Comparison of ENCODE assay signal across 23 mouse cellular contexts in genomic region chr7:34913956-34914355, GRCm38 (mm10). TPM values are rescaled to one million over a fixed set of nuclear protein-coding genes. Genes with fewer than 3 reads are reported as not detected.
DNase-seq lines count a peak whose midpoint lies in the region; ATAC-seq and TF ChIP-seq lines count a peak whose summit lies in the region.
"Had no signal": no experiment of that assay in that cellular context is flagged by ENCODE, and none has a peak within 500 bp of the region (broad histone marks: within the 10 kb centered on the region; RNA-seq: fewer than 3 reads in every experiment).

No protein-coding gene starts in this region.

- H3K79me2 ChIP-seq in liver, adult 2 months (ENCODE audit: control insufficient read depth, insufficient read depth, low read length), result peaks cover 9% of the 10 kb centered on the region; the same call in 1 of the 2 replicates

- no peak overlapping the region for H3K4me2 ChIP-seq in liver, postnatal 0 days (ENCODE audit: low read depth, low read length)

- 74% methylated on average over 9 of the region's 9 CpGs for WGBS in kidney, adult 2 months
- 84% methylated on average over 9 of the region's 9 CpGs for WGBS in liver, adult 2 months
- WGBS in liver, postnatal 0 days (ENCODE audit: insufficient replicate concordance), result 80% methylated on average over 9 of the region's 9 CpGs

- peak; percentile 87 for DNase-seq in heart, adult 11 months
- no peak for DNase-seq in heart, postnatal 14 days
- peak; percentile 88 for DNase-seq in kidney, adult 2 months
- no peak for DNase-seq in kidney, postnatal 10 days
- DNase-seq in liver, adult 2 months (ENCODE audit: extremely low read depth, low read depth, low spot score), result peak; percentile 40
- no peak for DNase-seq in liver, postnatal 0 days
- DNase-seq in kidney, postnatal 36 days, result peak; percentile 61 to 63
- DNase-seq: adrenal gland, adult 8-10 months; adrenal gland, postnatal 36 days; B cell, adult 2 months; cerebellum, adult 8-10 months; cerebellum, postnatal 14 days; embryo, embryonic 11 days; gastrocnemius, postnatal 36 days; heart, adult 18-20 months; heart, postnatal 10 days had no signal

- TF ChIP-seq POLR2A in kidney, adult 2 months (IDR thresholded peaks at IDR 0.05; ENCODE audit: low read depth, low read length), result no peak
- TF ChIP-seq POLR2A in liver, adult 2 months (IDR thresholded peaks at IDR 0.05; ENCODE audit: extremely low read depth, insufficient read depth, low read length), result no peak

- no peak overlapping the region for H3K4me3 ChIP-seq in kidney, adult 2 months (ENCODE audit: insufficient read depth, low read depth, low read length)
- H3K4me3 ChIP-seq in liver, adult 2 months (ENCODE audit: insufficient read depth, low read depth, low read length), result no peak overlapping the region
- no peak overlapping the region for H3K4me3 ChIP-seq in liver, postnatal 0 days (ENCODE audit: low read depth, low read length)
- H3K4me3 ChIP-seq: erythroblast, embryonic 14.5 days; heart, embryonic 10.5 days had no signal

- intact Hi-C loops in heart, postnatal 14 days (cut with DNase I), result no loop called here

- ATAC-seq in liver, postnatal 0 days, result no peak
- ATAC-seq: CD4-positive, CD25-positive, alpha-beta regulatory T cell, adult 4 months; forebrain, embryonic 14.5 days had no signal

- no peaks in the 10 kb centered on the region for H3K9me3 ChIP-seq in liver, postnatal 0 days (ENCODE audit: low read length)
- H3K9me3 ChIP-seq: embryonic facial prominence, embryonic 15.5 days; forebrain, embryonic 10.5 days; G1E; heart, embryonic 10.5 days had no signal

- TF ChIP-seq EP300 in liver, postnatal 0 days (IDR thresholded peaks at IDR 0.05; ENCODE audit: low read depth), result no peak

- TF ChIP-seq CTCF in kidney, adult 2 months (conservative IDR thresholded peaks at IDR 0.05; ENCODE audit: insufficient read depth, insufficient read length, low read depth, low read length), result no peak
- no peak for TF ChIP-seq CTCF in liver, adult 2 months (IDR thresholded peaks at IDR 0.05; ENCODE audit: low read depth, low read length)
- no peak for TF ChIP-seq CTCF in liver, postnatal 0 days (IDR thresholded peaks at IDR 0.05; ENCODE audit: low read depth)

- peaks cover 53% of the 10 kb centered on the region for H3K4me1 ChIP-seq in kidney, adult 2 months (ENCODE audit: control insufficient read depth, insufficient read depth, low read length)
- H3K4me1 ChIP-seq in liver, adult 2 months (ENCODE audit: control insufficient read depth, insufficient read depth, low read length), result peaks cover 6% of the 10 kb centered on the region; the same call in 1 of the 2 replicates
- H3K4me1 ChIP-seq in liver, postnatal 0 days (ENCODE audit: insufficient read depth), result peaks cover 16% of the 10 kb centered on the region

- no peaks in the 10 kb centered on the region for H3K36me3 ChIP-seq in kidney, adult 2 months (ENCODE audit: control insufficient read depth, insufficient read depth, low read length)
- H3K36me3 ChIP-seq in liver, adult 2 months (ENCODE audit: control insufficient read depth, insufficient read depth, low read length), result no peaks in the 10 kb centered on the region
- no peaks in the 10 kb centered on the region for H3K36me3 ChIP-seq in liver, postnatal 0 days (replicated peaks; ENCODE audit: insufficient read depth, low read length)
- H3K36me3 ChIP-seq: embryonic facial prominence, embryonic 15.5 days; forebrain, embryonic 10.5 days; heart, embryonic 10.5 days had no signal

- H3K27ac ChIP-seq in kidney, adult 2 months (ENCODE audit: insufficient read depth, low read depth, low read length), result no peak overlapping the region; the same call in 1 of the 2 replicates
- no peak overlapping the region for H3K27ac ChIP-seq in liver, adult 2 months (replicated peaks; ENCODE audit: insufficient read depth, low read depth, low read length)
- no peak overlapping the region for H3K27ac ChIP-seq in liver, postnatal 0 days (ENCODE audit: low read depth)
- H3K27ac ChIP-seq: embryonic facial prominence, embryonic 15.5 days; forebrain, embryonic 10.5 days; heart, embryonic 10.5 days had no signal

- H3K9ac ChIP-seq in liver, adult 2 months (ENCODE audit: low read depth, low read length), result no peak overlapping the region
- no peak overlapping the region for H3K9ac ChIP-seq in liver, postnatal 0 days (replicated peaks)
- H3K9ac ChIP-seq: embryonic facial prominence, embryonic 15.5 days had no signal

- H3K27me3 ChIP-seq in kidney, adult 2 months (replicated peaks; ENCODE audit: control insufficient read depth, insufficient read depth, low read length), result no peaks in the 10 kb centered on the region
- no peaks in the 10 kb centered on the region for H3K27me3 ChIP-seq in liver, adult 2 months (ENCODE audit: control insufficient read depth, insufficient read depth, low read length)
- H3K27me3 ChIP-seq in liver, postnatal 0 days (ENCODE audit: insufficient read depth, low read length), result no peaks in the 10 kb centered on the region
- H3K27me3 ChIP-seq: embryonic facial prominence, embryonic 15.5 days had no signal

RNA-seq across cellular contexts. Expression of gene Pepd, which starts 1.8 kb away (rescaled TPM):
- 10 to 100 TPM; 22.2 to 23.9 TPM for total RNA-seq in heart, postnatal 14 days (2021)
- 299 and 326 TPM in 2 replicates for polyA plus RNA-seq in kidney, adult 2 months (2012; rRNA removed)
- total RNA-seq in liver, adult 2 months (2014; rRNA removed), result 63.4 and 71.9 TPM in 2 replicates
- polyA plus RNA-seq in liver, adult 2 months (2012; rRNA removed), result 71.9 and 76.2 TPM in 2 replicates
- 27.5 and 30.2 TPM in 2 replicates for polyA plus RNA-seq in liver, postnatal 0 days (2015; fragmentation: Nextera tagmentation; extraction: Ambion mirVana)

Comparison
In these comparisons a context has a peak if more than half of its experiments do, and no peak if none do; other contexts are left out.
1. DNase-seq: peak in heart, adult 11 months (single experiment), kidney, adult 2 months (single experiment), liver, adult 2 months (single experiment) and kidney, postnatal 36 days (2 of 2); none in heart, postnatal 14 days (0 of 2), kidney, postnatal 10 days (single experiment) and liver, postnatal 0 days (single experiment).